Mouse (Mus musculus): Measurements from ENCODE around the gene Hrc. TPM values are rescaled to one million over a fixed set of nuclear protein-coding genes. Genes with fewer than 3 reads are reported as not detected.

The Hrc gene
- polyA plus RNA-seq (2012; rRNA removed), result 0.35 and 0.55 TPM in 2 replicates

DNA sequence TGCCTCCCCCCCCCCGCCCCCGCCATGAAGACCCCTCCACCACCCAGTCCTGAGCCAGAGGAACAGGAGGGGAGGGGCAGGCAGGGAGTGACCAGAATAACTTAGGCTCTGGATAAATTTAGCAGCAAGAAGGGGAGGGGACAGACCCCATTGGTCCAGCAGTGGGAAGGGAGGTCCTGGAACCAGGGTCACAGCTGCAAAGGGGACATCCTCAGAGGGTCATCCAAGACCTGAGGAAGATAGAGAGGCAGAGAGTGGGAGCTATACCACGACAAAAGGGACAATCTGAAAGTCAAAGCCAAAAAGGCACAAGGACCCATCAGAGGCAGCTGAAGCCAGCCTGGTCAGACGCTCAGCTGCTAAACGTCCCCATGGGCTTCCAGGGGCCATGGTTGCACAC is at the start of gene Hrc:
Hrc (plus strand) TSS at position 235 of the 400 bp plus-strand sequence.
- peaks cover 2% of the 10 kb centered on the region; the same call in 1 of the 2 replicates for H3K4me1 ChIP-seq (ENCODE audit: control insufficient read depth, insufficient read depth, low read length)
- no peak within 1 kb of the TSS; the same call in 1 of the 2 replicates for H3K4me3 ChIP-seq (ENCODE audit: insufficient read depth, low read length)
- TF ChIP-seq POLR2A (IDR thresholded peaks at IDR 0.05; ENCODE audit: extremely low read depth, insufficient read depth, low read length), result no peak
- TF ChIP-seq CTCF (IDR thresholded peaks at IDR 0.05; ENCODE audit: extremely low read depth, insufficient read depth, low read length), result no peak
- no peak within 1 kb of the TSS for H3K27ac ChIP-seq (ENCODE audit: insufficient read depth, low read length)

- Histone ChIP-seq H3K4me3 (ENCODE audit: insufficient read depth, low read length) (no peak overlapping the region), H3K4me1 (ENCODE audit: control insufficient read depth, insufficient read depth, low read length) (no peaks in the 10 kb centered on the region), H3K27ac (ENCODE audit: insufficient read depth, low read length) (no peak overlapping the region)
- TF ChIP-seq POLR2A (IDR thresholded peaks at IDR 0.05; ENCODE audit: extremely low read depth, insufficient read depth, low read length) (no peak), CTCF (IDR thresholded peaks at IDR 0.05; ENCODE audit: extremely low read depth, insufficient read depth, low read length) (no peak)
Observed at GRCm38 (mm10) chr7:45286486-45286885, 48.6 kb upstream of the Hrc start.

- Histone ChIP-seq H3K4me3 (ENCODE audit: insufficient read depth, low read length) (no peak overlapping the region), H3K27ac (ENCODE audit: insufficient read depth, low read length) (no peak overlapping the region), H3K4me1 (ENCODE audit: control insufficient read depth, insufficient read depth, low read length) (no peaks in the 10 kb centered on the region; the same call in none of the 2 replicates)
- TF ChIP-seq CTCF (IDR thresholded peaks at IDR 0.05; ENCODE audit: extremely low read depth, insufficient read depth, low read length), result no peak
- TF ChIP-seq POLR2A (IDR thresholded peaks at IDR 0.05; ENCODE audit: extremely low read depth, insufficient read depth, low read length), result no peak
Observed at GRCm38 (mm10) chr7:45296626-45297025, 38.5 kb upstream of the Hrc start.

DNA sequence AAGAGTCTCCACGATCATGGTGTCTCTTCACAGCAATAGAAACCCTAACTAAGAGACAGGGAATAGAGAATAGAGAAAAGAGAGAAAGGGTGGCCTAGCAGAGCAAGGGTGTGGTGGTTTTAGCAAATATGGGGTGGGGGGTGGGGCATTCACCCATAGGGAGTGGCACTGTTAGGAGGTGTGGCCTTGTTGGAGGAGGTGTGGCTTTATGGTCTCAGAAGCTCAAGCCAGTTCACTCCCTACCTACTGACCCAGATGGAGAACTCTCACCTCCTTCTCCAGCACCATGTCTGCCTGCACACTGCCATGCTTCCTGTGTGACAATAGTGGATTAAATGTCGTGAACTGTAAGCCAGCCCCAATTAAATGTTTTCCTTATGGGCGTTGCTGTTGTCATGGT is 37.5 kb upstream of the Hrc start:
- TF ChIP-seq CTCF (IDR thresholded peaks at IDR 0.05; ENCODE audit: extremely low read depth, insufficient read depth, low read length) (no peak), POLR2A (IDR thresholded peaks at IDR 0.05; ENCODE audit: extremely low read depth, insufficient read depth, low read length) (no peak)
- Histone ChIP-seq H3K4me3 (ENCODE audit: insufficient read depth, low read length) (no peak overlapping the region), H3K4me1 (ENCODE audit: control insufficient read depth, insufficient read depth, low read length) (no peaks in the 10 kb centered on the region; the same call in none of the 2 replicates), H3K27ac (ENCODE audit: insufficient read depth, low read length) (no peak overlapping the region)

GRCm38 (mm10) chr7:45299752-45300151 is 35.3 kb upstream of the Hrc start:
- Histone ChIP-seq H3K27ac (ENCODE audit: insufficient read depth, low read length) (no peak overlapping the region), H3K4me1 (ENCODE audit: control insufficient read depth, insufficient read depth, low read length) (no peaks in the 10 kb centered on the region; the same call in none of the 2 replicates), H3K4me3 (ENCODE audit: insufficient read depth, low read length) (no peak overlapping the region)
- peak; percentile 97 for TF ChIP-seq CTCF (IDR thresholded peaks at IDR 0.05; ENCODE audit: extremely low read depth, insufficient read depth, low read length)
- TF ChIP-seq POLR2A (IDR thresholded peaks at IDR 0.05; ENCODE audit: extremely low read depth, insufficient read depth, low read length), result no peak

DNA sequence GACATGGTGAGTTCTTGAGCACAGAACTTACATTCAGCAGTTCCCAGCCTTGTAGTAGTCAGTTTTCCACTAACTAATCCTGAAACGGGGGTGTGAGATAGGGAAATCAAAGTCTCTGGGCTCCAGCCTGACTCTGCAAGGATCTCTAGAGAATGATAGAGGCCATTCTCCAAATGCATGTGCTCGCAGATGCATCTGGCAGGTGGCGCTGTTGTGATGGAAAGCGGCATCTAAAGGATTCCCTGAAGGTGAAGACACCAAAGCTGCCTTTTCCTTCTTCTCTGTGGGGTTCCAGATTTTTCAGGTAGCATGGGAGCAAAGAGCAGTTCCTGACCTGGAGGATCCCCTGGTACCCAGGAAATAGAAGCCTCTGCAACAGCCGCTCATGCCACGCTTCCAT is 34.8 kb upstream of the Hrc start:
- Histone ChIP-seq H3K4me1 (ENCODE audit: control insufficient read depth, insufficient read depth, low read length) (no peaks in the 10 kb centered on the region; the same call in none of the 2 replicates), H3K4me3 (ENCODE audit: insufficient read depth, low read length) (no peak overlapping the region), H3K27ac (ENCODE audit: insufficient read depth, low read length) (no peak overlapping the region)
- peak; percentile 82 for TF ChIP-seq CTCF (IDR thresholded peaks at IDR 0.05; ENCODE audit: extremely low read depth, insufficient read depth, low read length)
- 0 out of 2 replicates have a peak, but pooled peaks have one; percentile 14 for TF ChIP-seq POLR2A (IDR thresholded peaks at IDR 0.05; ENCODE audit: extremely low read depth, insufficient read depth, low read length)

- Histone ChIP-seq H3K4me3 (ENCODE audit: insufficient read depth, low read length) (no peak overlapping the region), H3K4me1 (ENCODE audit: control insufficient read depth, insufficient read depth, low read length) (no peaks in the 10 kb centered on the region; the same call in 1 of the 2 replicates), H3K27ac (ENCODE audit: insufficient read depth, low read length) (no peak overlapping the region)
- no peak for TF ChIP-seq POLR2A (IDR thresholded peaks at IDR 0.05; ENCODE audit: extremely low read depth, insufficient read depth, low read length)
- TF ChIP-seq CTCF (IDR thresholded peaks at IDR 0.05; ENCODE audit: extremely low read depth, insufficient read depth, low read length), result no peak
Observed at GRCm38 (mm10) chr7:45302626-45303025, 32.5 kb upstream of the Hrc start.

DNA sequence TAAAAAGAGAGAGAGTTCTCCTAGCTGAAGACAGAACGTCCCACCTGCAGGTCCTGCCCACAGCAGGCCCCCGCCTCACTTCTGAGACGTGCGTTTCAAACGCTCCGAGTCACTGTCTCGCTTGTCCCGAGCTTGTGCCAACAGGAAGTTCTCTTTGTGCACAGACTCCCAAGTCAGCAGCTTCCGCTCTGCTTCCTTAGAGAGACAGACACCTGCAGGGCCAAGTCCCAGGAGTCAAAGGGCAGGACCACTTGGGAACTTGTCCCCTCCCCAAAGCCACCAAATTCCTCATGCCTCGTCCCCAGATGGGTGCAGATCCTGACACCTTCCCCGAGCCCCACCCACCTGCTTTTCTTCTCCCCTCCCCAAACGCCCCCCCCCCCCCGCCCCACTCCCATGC is 30.2 kb upstream of the Hrc start:
- no peaks in the 10 kb centered on the region for H3K4me1 ChIP-seq (ENCODE audit: control insufficient read depth, insufficient read depth, low read length)
- no peak overlapping the region for H3K27ac ChIP-seq (ENCODE audit: insufficient read depth, low read length)
- no peak for TF ChIP-seq CTCF (IDR thresholded peaks at IDR 0.05; ENCODE audit: extremely low read depth, insufficient read depth, low read length)
- TF ChIP-seq POLR2A (IDR thresholded peaks at IDR 0.05; ENCODE audit: extremely low read depth, insufficient read depth, low read length), result no peak
- peak overlapping the region; percentile 26; the same call in 1 of the 2 replicates for H3K4me3 ChIP-seq (ENCODE audit: insufficient read depth, low read length)

DNA sequence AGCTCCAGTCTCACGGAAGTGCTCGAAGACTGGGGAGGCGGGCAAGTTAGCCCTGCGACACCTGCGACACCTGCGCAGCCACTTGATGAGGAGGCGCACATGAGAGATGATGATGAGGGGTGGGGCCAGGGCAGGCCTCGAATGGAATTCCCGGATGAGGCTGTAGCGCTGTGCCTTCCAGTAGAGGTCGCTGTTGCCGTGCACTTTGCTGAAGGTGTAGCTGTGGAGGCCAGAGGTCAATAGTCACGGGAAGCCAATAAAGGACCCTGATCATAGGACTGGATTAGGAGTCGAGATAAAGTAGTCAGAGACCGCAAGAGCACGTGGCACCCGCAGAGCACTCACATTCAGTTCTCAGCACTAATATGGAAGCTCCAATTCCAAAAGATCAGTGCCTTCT is 29.8 kb upstream of the Hrc start:
- Histone ChIP-seq H3K4me1 (ENCODE audit: control insufficient read depth, insufficient read depth, low read length) (no peaks in the 10 kb centered on the region), H3K27ac (ENCODE audit: insufficient read depth, low read length) (no peak overlapping the region), H3K4me3 (ENCODE audit: insufficient read depth, low read length) (peak overlapping the region; percentile 26; the same call in 1 of the 2 replicates)
- TF ChIP-seq CTCF (IDR thresholded peaks at IDR 0.05; ENCODE audit: extremely low read depth, insufficient read depth, low read length), result peak; percentile 75
- TF ChIP-seq POLR2A (IDR thresholded peaks at IDR 0.05; ENCODE audit: extremely low read depth, insufficient read depth, low read length), result no peak

DNA sequence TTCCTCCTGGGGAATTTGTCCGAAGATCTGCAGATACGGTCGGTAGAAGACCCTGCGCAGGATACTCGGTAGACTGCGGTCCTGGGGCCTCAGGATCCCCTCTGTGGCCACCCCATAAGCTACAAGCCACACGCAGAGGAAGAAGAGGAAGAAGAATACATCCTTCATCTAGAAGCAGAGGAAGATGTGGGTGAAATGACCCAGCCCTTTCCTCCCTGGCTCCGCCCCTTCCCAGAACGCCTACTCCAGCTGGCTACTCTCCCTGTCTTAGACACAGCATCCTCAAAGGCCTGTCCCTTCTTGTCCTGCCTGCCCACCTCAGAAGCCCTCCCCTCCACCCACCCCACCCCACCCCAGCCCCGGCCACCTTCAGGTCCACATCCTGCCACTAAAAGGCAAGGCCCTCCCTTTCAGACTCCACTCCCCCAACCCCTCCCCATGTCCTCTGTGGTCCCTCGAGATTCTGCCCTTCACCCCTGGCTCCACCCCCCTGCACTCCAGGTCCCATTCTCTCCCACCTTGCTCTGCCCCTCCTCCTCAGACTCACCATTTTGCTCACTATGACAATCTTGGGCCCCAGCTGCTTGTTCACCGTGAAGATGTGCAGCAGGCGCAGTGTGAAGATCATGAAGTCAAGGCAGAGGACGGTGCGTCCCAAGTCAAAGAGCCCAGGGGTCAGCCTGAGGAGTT is 26.4 kb upstream of the Hrc start:
- Histone ChIP-seq H3K4me1 (ENCODE audit: control insufficient read depth, insufficient read depth, low read length) (no peaks in the 10 kb centered on the region), H3K4me3 (ENCODE audit: insufficient read depth, low read length) (no peak overlapping the region), H3K27ac (ENCODE audit: insufficient read depth, low read length) (no peak overlapping the region)
- TF ChIP-seq POLR2A (IDR thresholded peaks at IDR 0.05; ENCODE audit: extremely low read depth, insufficient read depth, low read length) (no peak), CTCF (IDR thresholded peaks at IDR 0.05; ENCODE audit: extremely low read depth, insufficient read depth, low read length) (no peak)
